Mouse (Mus musculus) hindbrain, embryonic 14.5 days (tissue): ENCODE results near the gene Igfbp6. TPM values are rescaled to one million over a fixed set of nuclear protein-coding genes. Genes with fewer than 3 reads are reported as not detected.

ENCODE experiments used
- ATAC-seq: fragments of 200-750 bp; cut with Nextera tagmentation; 2 replicates; pipeline ENCODE4 v1.8.0; 2017; ENCODE audit warnings: moderate number of reproducible peaks, mild to moderate bottlenecking, moderate TSS enrichment, moderate library complexity; ENCODE audit not compliant: low FRiP score
- DNase-seq: peaks from one replicate; pipeline ENCODE4 v3.0.0-alpha.2; 2015; ENCODE audit warnings: low spot score
- H3K27ac ChIP-seq: fragments of 300-500 bp; sonication (generic); 2 replicates; pipeline ENCODE4 v1.5.1; 2014; ENCODE audit warnings: mild to moderate bottlenecking, moderate library complexity
- H3K27me3 ChIP-seq: fragments of 300-500 bp; sonication (generic); 2 replicates; pipeline ENCODE4 v1.6.1; 2014; ENCODE audit warnings: mild to moderate bottlenecking, low read length, mixed read lengths; ENCODE audit not compliant: control insufficient read depth, insufficient read depth
- H3K36me3 ChIP-seq: fragments of 300-500 bp; sonication (generic); replicated peaks from 2 replicates; pipeline ENCODE4 v1.6.1; 2014; ENCODE audit not compliant: control insufficient read depth, insufficient read depth
- H3K4me1 ChIP-seq: fragments of 300-500 bp; sonication (generic); replicated peaks from 2 replicates; pipeline ENCODE4 v1.6.1; 2014; ENCODE audit warnings: antibody characterized with exemption, low read length, mixed read lengths; ENCODE audit not compliant: control insufficient read depth, insufficient read depth
- H3K4me2 ChIP-seq: fragments of 300-500 bp; sonication (generic); replicated peaks from 2 replicates; pipeline ENCODE4 v1.6.1; 2014; ENCODE audit warnings: mild to moderate bottlenecking, moderate library complexity
- H3K4me3 ChIP-seq: fragments of 300-500 bp; sonication (generic); replicated peaks from 2 replicates; pipeline ENCODE4 v1.5.1; 2014; ENCODE audit warnings: mild to moderate bottlenecking, low read length
- H3K9ac ChIP-seq: fragments of 300-500 bp; sonication (generic); 2 replicates; pipeline ENCODE4 v1.6.1; 2014
- H3K9me3 ChIP-seq: fragments of 300-500 bp; sonication (generic); 2 replicates; pipeline ENCODE4 v1.6.1; 2016; ENCODE audit warnings: low read length; ENCODE audit not compliant: control insufficient read depth
- WGBS: fragments of 180-500 bp; shearing (Covaris S2); extraction: QIAGEN DNeasy Blood & Tissue Kit; methylation state at CpG from one replicate; pipeline ENCODE4 v1.1.7; 2014; 5-methylcytosine and 5-hydroxymethylcytosine counted together
- polyA plus RNA-seq: library from polyadenylated mRNA; unstranded; fragments of >200 nt; fragmentation: Nextera tagmentation; extraction: Ambion mirVana; gene quantifications from 2 replicates; pipeline ENCODE4 v1.2.1, GENCODE M21; 2014

The Igfbp6 gene
- polyA plus RNA-seq, 1 experiment from 2014 or later: 1.8 TPM

DNA sequence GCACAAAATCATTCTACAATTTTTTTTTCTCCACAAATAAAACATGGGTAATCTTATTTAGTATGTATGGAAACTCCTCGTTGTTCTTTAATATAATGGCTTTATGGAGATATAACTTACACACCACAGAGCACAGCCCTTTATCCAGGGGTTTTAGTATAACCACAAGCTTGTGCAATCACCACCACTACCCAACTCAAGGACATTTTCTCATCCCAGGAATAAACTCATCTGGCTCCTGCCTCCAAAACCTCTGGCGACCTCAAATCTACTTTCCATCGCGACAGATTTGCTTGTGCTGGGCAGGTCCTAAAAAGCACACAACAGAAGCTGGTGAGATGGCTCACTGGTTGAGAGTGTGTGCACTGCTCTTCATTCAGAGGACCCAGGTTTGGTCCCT lies 49.5 kb downstream of the Igfbp6 start:
- Histone ChIP-seq H3K27me3 (no peaks in the 10 kb centered on the region), H3K4me2 (no peak overlapping the region), H3K9me3 (no peaks in the 10 kb centered on the region), H3K36me3 (no peaks in the 10 kb centered on the region), H3K4me3 (no peak overlapping the region), H3K4me1 (no peaks in the 10 kb centered on the region), H3K27ac (no peak overlapping the region), H3K9ac (no peak overlapping the region)
- WGBS: 87% methylated on average over 4 of the region's 4 CpGs
- DNase-seq (no peak), ATAC-seq (no peak)

DNA sequence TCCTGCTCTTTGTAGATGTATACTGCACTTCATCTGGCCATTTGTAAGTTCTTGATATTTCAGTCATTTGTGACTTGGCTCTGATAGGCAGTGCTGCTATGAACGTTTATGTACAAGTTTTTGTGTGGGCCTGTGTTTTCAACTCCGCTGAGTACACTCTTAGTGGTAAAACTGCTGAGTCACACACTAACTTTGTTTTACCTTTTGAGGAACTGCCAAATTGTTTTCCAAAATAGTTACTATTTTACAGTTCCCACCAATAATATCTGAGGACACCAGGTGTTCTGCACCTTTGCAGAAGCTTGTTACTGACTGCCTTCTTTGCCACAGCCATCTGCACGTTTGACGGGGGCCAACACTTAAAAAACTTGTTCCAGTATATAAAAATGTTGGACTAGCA lies 50.3 kb downstream of the Igfbp6 start:
- DNase-seq (no peak), ATAC-seq (no peak)
- H3K4me3 ChIP-seq: no peak overlapping the region
- WGBS: 87% methylated on average over 4 of the region's 4 CpGs
- no peaks in the 10 kb centered on the region for H3K27me3 ChIP-seq
- H3K4me1 ChIP-seq: no peaks in the 10 kb centered on the region
- no peak overlapping the region for H3K4me2 ChIP-seq
- H3K9ac ChIP-seq: no peak overlapping the region
- no peaks in the 10 kb centered on the region for H3K9me3 ChIP-seq
- no peak overlapping the region for H3K27ac ChIP-seq
- no peaks in the 10 kb centered on the region for H3K36me3 ChIP-seq

DNA sequence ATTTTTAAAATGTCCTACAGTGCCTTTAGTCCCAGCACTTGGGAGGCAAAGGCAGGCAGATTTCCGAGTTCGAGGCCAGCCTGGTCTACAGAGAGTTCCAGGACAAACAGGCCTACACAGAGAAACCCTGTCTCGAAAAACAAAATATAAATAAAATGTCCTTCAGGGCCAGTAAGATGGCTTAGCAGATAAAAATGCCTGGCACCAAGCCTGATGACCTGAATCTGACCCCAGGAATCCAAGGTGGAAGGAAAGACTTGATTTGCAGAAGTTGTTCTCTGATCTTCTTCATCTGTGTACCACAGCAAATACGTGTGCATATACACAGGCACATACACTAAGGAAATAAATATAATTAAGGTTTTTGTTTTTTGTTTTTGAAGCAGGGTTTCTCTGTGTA lies 51.2 kb downstream of the Igfbp6 start:
- ATAC-seq (no peak), DNase-seq (no peak)
- Histone ChIP-seq H3K4me3 (no peak overlapping the region), H3K9me3 (no peaks in the 10 kb centered on the region), H3K9ac (no peak overlapping the region), H3K4me2 (no peak overlapping the region), H3K27me3 (no peaks in the 10 kb centered on the region), H3K36me3 (no peaks in the 10 kb centered on the region), H3K27ac (no peak overlapping the region), H3K4me1 (no peaks in the 10 kb centered on the region)
- WGBS: 89% methylated on average over 4 of the region's 4 CpGs

DNA sequence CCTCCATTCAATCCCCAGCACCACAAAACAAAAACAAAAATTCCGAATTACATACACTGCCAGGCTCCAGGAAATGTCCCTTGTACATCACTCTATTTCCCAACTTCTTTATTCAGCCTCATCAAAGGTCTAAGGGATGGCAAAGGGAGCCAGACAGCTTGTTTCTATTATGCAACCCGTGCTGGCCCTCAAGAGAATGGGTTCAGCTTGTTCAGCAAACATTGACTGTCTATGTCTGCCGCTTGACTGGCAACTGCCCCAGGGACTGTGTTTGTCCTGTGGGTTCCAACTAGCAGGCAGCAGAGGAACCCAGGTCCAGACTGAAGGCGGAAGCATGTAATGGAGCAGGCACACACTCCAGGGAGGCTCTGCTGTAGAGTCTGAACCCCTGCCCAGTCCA lies 54.7 kb downstream of the Igfbp6 start:
- H3K27ac ChIP-seq: no peak overlapping the region
- 81% methylated on average over 4 of the region's 4 CpGs for WGBS
- no peak overlapping the region for H3K4me3 ChIP-seq
- DNase-seq (no peak), ATAC-seq (no peak)
- H3K4me1 ChIP-seq: peaks cover 8% of the 10 kb centered on the region
- no peaks in the 10 kb centered on the region for H3K36me3 ChIP-seq
- no peaks in the 10 kb centered on the region for H3K9me3 ChIP-seq
- H3K27me3 ChIP-seq: no peaks in the 10 kb centered on the region
- no peak overlapping the region for H3K9ac ChIP-seq
- no peak overlapping the region for H3K4me2 ChIP-seq

Other genes with a start within 250 kb of the Igfbp6 start
- gene Krt4, start 219.6 kb upstream of the Igfbp6 start, polyA plus RNA-seq: not detected in 2 replicates
- 0.29 TPM in 1 of 2 replicates, not detected in the other for gene Krt79, start 204.0 kb upstream of the Igfbp6 start, polyA plus RNA-seq
- 0.07 TPM in 1 of 2 replicates, not detected in the other for gene Krt78, start 190.1 kb upstream of the Igfbp6 start, polyA plus RNA-seq
- gene Krt8, start 139.9 kb upstream of the Igfbp6 start, polyA plus RNA-seq: 4.1 and 6.8 TPM in 2 replicates
- 8.6 and 15.7 TPM in 2 replicates for gene Krt18, start 116.2 kb upstream of the Igfbp6 start, polyA plus RNA-seq
- 83.6 and 93.2 TPM in 2 replicates for gene Eif4b, start 70.6 kb upstream of the Igfbp6 start, polyA plus RNA-seq
- 9.9 and 10.4 TPM in 2 replicates for gene Tns2, start 43.9 kb upstream of the Igfbp6 start, polyA plus RNA-seq
- gene Spryd3, start 8.1 kb upstream of the Igfbp6 start, polyA plus RNA-seq: 54.8 and 62.4 TPM in 2 replicates
- gene Soat2, start 6.2 kb downstream of the Igfbp6 start, polyA plus RNA-seq: 0.13 TPM in 1 of 2 replicates, not detected in the other
- 45.4 and 47.1 TPM in 2 replicates for gene Zfp740, start 58.9 kb downstream of the Igfbp6 start, polyA plus RNA-seq
- gene Csad, start 60.4 kb downstream of the Igfbp6 start, polyA plus RNA-seq: 27.5 and 33.3 TPM in 2 replicates
- gene Itgb7, start 87.6 kb downstream of the Igfbp6 start, polyA plus RNA-seq: 0.22 and 1.1 TPM in 2 replicates
- 6.2 and 6.7 TPM in 2 replicates for gene Rarg, start 113.2 kb downstream of the Igfbp6 start, polyA plus RNA-seq
- not detected in 2 replicates for gene Gm9918, start 126.2 kb downstream of the Igfbp6 start, polyA plus RNA-seq
- 60.6 and 61.8 TPM in 2 replicates for gene Mfsd5, start 135.1 kb downstream of the Igfbp6 start, polyA plus RNA-seq
- gene Espl1, start 151.9 kb downstream of the Igfbp6 start, polyA plus RNA-seq: 6.8 and 7.0 TPM in 2 replicates
- gene Pfdn5, start 181.8 kb downstream of the Igfbp6 start, polyA plus RNA-seq: 518 and 626 TPM in 2 replicates
- gene Myg1, start 187.3 kb downstream of the Igfbp6 start, polyA plus RNA-seq: 77.4 and 78.4 TPM in 2 replicates
- 30.7 and 33.8 TPM in 2 replicates for gene Aaas, start 206.4 kb downstream of the Igfbp6 start, polyA plus RNA-seq
- gene Sp7, start 222.8 kb downstream of the Igfbp6 start, polyA plus RNA-seq: 0.64 and 0.82 TPM in 2 replicates